In the genomic region with DNA sequence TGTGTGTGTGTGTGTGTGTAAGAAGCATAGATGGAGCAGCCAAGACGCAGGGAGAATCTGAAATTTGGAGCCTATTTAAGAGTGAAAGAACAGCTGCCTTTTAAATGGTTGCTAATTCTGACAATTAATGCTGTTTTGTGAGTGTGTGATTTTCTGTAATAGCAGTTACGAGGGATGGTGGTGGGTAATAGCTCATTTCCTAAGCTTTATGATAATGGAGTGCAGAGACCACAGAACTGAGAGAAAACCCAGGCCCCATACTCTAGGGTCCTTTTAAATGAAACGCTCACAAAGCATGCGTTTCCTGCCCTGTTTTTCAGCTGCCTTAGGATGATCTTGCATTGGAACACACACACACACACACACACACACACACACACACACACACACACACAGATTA, we compare ENCODE assay signal across 21 mouse cellular contexts.
DNase-seq lines count a peak whose midpoint lies in the region; ATAC-seq and TF ChIP-seq lines count a peak whose summit lies in the region.
"Had no signal": no experiment of that assay in that cellular context is flagged by ENCODE, and none has a peak within 500 bp of the region (broad histone marks: within the 10 kb centered on the region; RNA-seq: fewer than 3 reads in every experiment).

No protein-coding gene starts in this region.

- peaks cover 26% of the 10 kb centered on the region for H3K4me1 ChIP-seq in midbrain, embryonic 13.5 days (replicated peaks)
- H3K4me1 ChIP-seq in midbrain, embryonic 11.5 days (ENCODE audit: control insufficient read depth, insufficient read depth, low read length) = peaks cover 9% of the 10 kb centered on the region
- peaks cover 28% of the 10 kb centered on the region for H3K4me1 ChIP-seq in forebrain, embryonic 16.5 days (replicated peaks; ENCODE audit: control insufficient read depth, insufficient read depth, low read length)
- peaks cover 6% of the 10 kb centered on the region; the same call in 1 of the 2 replicates for H3K4me1 ChIP-seq in hindbrain, postnatal 0 days (ENCODE audit: insufficient read depth, low read length)
- peaks cover 12% of the 10 kb centered on the region for H3K4me1 ChIP-seq in neural tube, embryonic 15.5 days
- no peaks in the 10 kb centered on the region for H3K4me1 ChIP-seq in kidney, embryonic 14.5 days (ENCODE audit: control insufficient read depth, insufficient read depth, low read length)
- H3K4me1 ChIP-seq: embryonic facial prominence, embryonic 13.5 days; heart, embryonic 10.5 days had no signal

- ATAC-seq in midbrain, embryonic 13.5 days = peak; percentile 78
- no peak for ATAC-seq in midbrain, embryonic 11.5 days (ENCODE audit: low FRiP score)
- ATAC-seq in forebrain, embryonic 16.5 days = peak; percentile 90
- no peak for ATAC-seq in hindbrain, postnatal 0 days
- ATAC-seq in neural tube, embryonic 15.5 days (ENCODE audit: low FRiP score) = peak; percentile 80
- no peak for ATAC-seq in kidney, embryonic 14.5 days (ENCODE audit: low FRiP score, low TSS enrichment)

- no peaks in the 10 kb centered on the region for H3K27me3 ChIP-seq in midbrain, embryonic 13.5 days
- no peaks in the 10 kb centered on the region for H3K27me3 ChIP-seq in midbrain, embryonic 11.5 days (ENCODE audit: control insufficient read depth, insufficient read depth, low read length)
- H3K27me3 ChIP-seq in forebrain, embryonic 16.5 days (replicated peaks; ENCODE audit: control insufficient read depth, insufficient read depth, low read length) = no peaks in the 10 kb centered on the region
- no peaks in the 10 kb centered on the region for H3K27me3 ChIP-seq in hindbrain, postnatal 0 days (ENCODE audit: insufficient read depth, low read length)
- H3K27me3 ChIP-seq in neural tube, embryonic 15.5 days (replicated peaks) = no peaks in the 10 kb centered on the region
- H3K27me3 ChIP-seq in kidney, embryonic 14.5 days (ENCODE audit: control insufficient read depth, insufficient read depth, low read length) = no peaks in the 10 kb centered on the region
- H3K27me3 ChIP-seq: embryonic facial prominence, embryonic 13.5 days had no signal

- H3K9me3 ChIP-seq in midbrain, embryonic 13.5 days = no peaks in the 10 kb centered on the region
- no peaks in the 10 kb centered on the region for H3K9me3 ChIP-seq in midbrain, embryonic 11.5 days (ENCODE audit: control insufficient read depth, low read length)
- H3K9me3 ChIP-seq in forebrain, embryonic 16.5 days (ENCODE audit: control insufficient read depth, low read length) = no peaks in the 10 kb centered on the region
- no peaks in the 10 kb centered on the region for H3K9me3 ChIP-seq in hindbrain, postnatal 0 days (ENCODE audit: low read length)
- H3K9me3 ChIP-seq in neural tube, embryonic 15.5 days (replicated peaks) = no peaks in the 10 kb centered on the region
- no peaks in the 10 kb centered on the region for H3K9me3 ChIP-seq in kidney, embryonic 14.5 days (ENCODE audit: control insufficient read depth, low read length)
- H3K9me3 ChIP-seq: embryonic facial prominence, embryonic 13.5 days; heart, embryonic 10.5 days; limb, embryonic 10.5 days had no signal

- no peak for TF ChIP-seq CTCF in hindbrain, postnatal 0 days (IDR thresholded peaks at IDR 0.05; ENCODE audit: low read depth)

- H3K4me3 ChIP-seq in midbrain, embryonic 13.5 days (replicated peaks) = no peak overlapping the region
- H3K4me3 ChIP-seq in midbrain, embryonic 11.5 days (ENCODE audit: low read depth, low read length) = no peak overlapping the region
- no peak overlapping the region for H3K4me3 ChIP-seq in forebrain, embryonic 16.5 days (replicated peaks; ENCODE audit: low read length)
- H3K4me3 ChIP-seq in hindbrain, postnatal 0 days (ENCODE audit: low read length) = no peak overlapping the region
- no peak overlapping the region for H3K4me3 ChIP-seq in neural tube, embryonic 15.5 days (replicated peaks)
- H3K4me3 ChIP-seq in kidney, embryonic 14.5 days (ENCODE audit: low read length) = no peak overlapping the region
- H3K4me3 ChIP-seq: embryonic facial prominence, embryonic 13.5 days; heart, embryonic 10.5 days; limb, embryonic 10.5 days had no signal

- H3K4me2 ChIP-seq in midbrain, embryonic 13.5 days (replicated peaks) = no peak overlapping the region
- no peak overlapping the region for H3K4me2 ChIP-seq in midbrain, embryonic 11.5 days
- no peak overlapping the region for H3K4me2 ChIP-seq in forebrain, embryonic 16.5 days (ENCODE audit: low read length)
- no peak overlapping the region for H3K4me2 ChIP-seq in hindbrain, postnatal 0 days (ENCODE audit: low read depth, low read length)
- peak overlapping the region; percentile 5; the same call in 1 of the 2 replicates for H3K4me2 ChIP-seq in neural tube, embryonic 15.5 days
- H3K4me2 ChIP-seq in kidney, embryonic 14.5 days (replicated peaks; ENCODE audit: low read depth, low read length) = no peak overlapping the region
- H3K4me2 ChIP-seq: embryonic facial prominence, embryonic 13.5 days; liver, embryonic 11.5 days had no signal

- H3K9ac ChIP-seq in midbrain, embryonic 13.5 days (replicated peaks) = 0 out of 2 replicates have a peak overlapping the region, but pooled peaks have one; percentile 19
- no peak overlapping the region for H3K9ac ChIP-seq in midbrain, embryonic 11.5 days (ENCODE audit: low read length)
- no peak overlapping the region for H3K9ac ChIP-seq in forebrain, embryonic 16.5 days (replicated peaks; ENCODE audit: low read depth, low read length)
- no peak overlapping the region for H3K9ac ChIP-seq in hindbrain, postnatal 0 days (replicated peaks; ENCODE audit: low read length)
- no peak overlapping the region for H3K9ac ChIP-seq in neural tube, embryonic 15.5 days (replicated peaks)
- no peak overlapping the region for H3K9ac ChIP-seq in kidney, embryonic 14.5 days (ENCODE audit: low read depth, low read length)
- H3K9ac ChIP-seq: embryonic facial prominence, embryonic 13.5 days had no signal

- DNase-seq in midbrain, embryonic 11.5 days (ENCODE audit: low spot score, missing footprints) = no peak
- peak; percentile 30 for DNase-seq in hindbrain, postnatal 0 days (ENCODE audit: low spot score)
- no peak for DNase-seq in ovary, postnatal 14 days (ENCODE audit: low spot score)
- no peak for DNase-seq in kidney, postnatal 10 days
- DNase-seq: adrenal gland, postnatal 36 days; B cell, adult 2 months; cerebellum, adult 9-11 months; kidney, adult 18-20 months; kidney, postnatal 36 days; lung, adult 18-20 months; lung, postnatal 14 days; spleen, adult 18-20 months; thymus, postnatal 36 days had no signal

- peak overlapping the region; percentile 66 for H3K27ac ChIP-seq in midbrain, embryonic 13.5 days
- no peak overlapping the region; the same call in 1 of the 2 replicates for H3K27ac ChIP-seq in midbrain, embryonic 11.5 days (ENCODE audit: low read depth, low read length)
- H3K27ac ChIP-seq in forebrain, embryonic 16.5 days (ENCODE audit: low read length) = peak overlapping the region; percentile 86
- no peak overlapping the region for H3K27ac ChIP-seq in hindbrain, postnatal 0 days
- peak overlapping the region; percentile 37 for H3K27ac ChIP-seq in neural tube, embryonic 15.5 days (replicated peaks)
- no peak overlapping the region for H3K27ac ChIP-seq in kidney, embryonic 14.5 days (ENCODE audit: low read depth, low read length)
- H3K27ac ChIP-seq: embryonic facial prominence, embryonic 13.5 days; heart, embryonic 10.5 days; limb, embryonic 10.5 days had no signal

- 10% methylated on average over 4 of the region's 4 CpGs for WGBS in midbrain, embryonic 13.5 days
- WGBS in midbrain, embryonic 11.5 days = 55% methylated on average over 4 of the region's 4 CpGs
- 4% methylated on average over 4 of the region's 4 CpGs for WGBS in forebrain, embryonic 16.5 days
- 26% methylated on average over 4 of the region's 4 CpGs for WGBS in hindbrain, postnatal 0 days
- 21% methylated on average over 4 of the region's 4 CpGs for WGBS in neural tube, embryonic 15.5 days
- WGBS in kidney, embryonic 14.5 days = 62% methylated on average over 4 of the region's 4 CpGs

- H3K36me3 ChIP-seq in midbrain, embryonic 13.5 days = no peaks in the 10 kb centered on the region
- no peaks in the 10 kb centered on the region for H3K36me3 ChIP-seq in midbrain, embryonic 11.5 days (ENCODE audit: control insufficient read depth, insufficient read depth, low read length)
- no peaks in the 10 kb centered on the region for H3K36me3 ChIP-seq in forebrain, embryonic 16.5 days (ENCODE audit: control insufficient read depth, insufficient read depth)
- H3K36me3 ChIP-seq in hindbrain, postnatal 0 days (ENCODE audit: insufficient read depth, low read length) = no peaks in the 10 kb centered on the region
- no peaks in the 10 kb centered on the region for H3K36me3 ChIP-seq in neural tube, embryonic 15.5 days
- no peaks in the 10 kb centered on the region for H3K36me3 ChIP-seq in kidney, embryonic 14.5 days (ENCODE audit: control insufficient read depth, insufficient read depth, low read length)
- H3K36me3 ChIP-seq: embryonic facial prominence, embryonic 13.5 days; heart, embryonic 10.5 days; limb, embryonic 10.5 days had no signal

Comparison
In these comparisons a context has a peak if more than half of its experiments do, and no peak if none do; other contexts are left out.
1. ATAC-seq: peak in midbrain, embryonic 13.5 days (single experiment), forebrain, embryonic 16.5 days (single experiment) and neural tube, embryonic 15.5 days (single experiment); none in midbrain, embryonic 11.5 days (single experiment), hindbrain, postnatal 0 days (single experiment) and kidney, embryonic 14.5 days (single experiment).
2. H3K27ac ChIP-seq: peak in midbrain, embryonic 13.5 days (single experiment), forebrain, embryonic 16.5 days (single experiment) and neural tube, embryonic 15.5 days (single experiment); none in midbrain, embryonic 11.5 days (single experiment), hindbrain, postnatal 0 days (single experiment) and kidney, embryonic 14.5 days (single experiment).